Mouse (Mus musculus) midbrain, postnatal 0 days (tissue): ENCODE data around the gene AC161166.1. TPM values are rescaled to one million over a fixed set of nuclear protein-coding genes. Genes with fewer than 3 reads are reported as not detected.

Experiments
- ATAC-seq: fragments of 200-750 bp; cut with Nextera tagmentation; 2 replicates; pipeline ENCODE4 v1.8.0; 2017; ENCODE audit warnings: moderate number of reproducible peaks, mild to moderate bottlenecking, moderate TSS enrichment, moderate library complexity; ENCODE audit not compliant: low FRiP score
- DNase-seq: peaks from one replicate; pipeline ENCODE4 v3.0.0-alpha.2; 2015; ENCODE audit warnings: low spot score
- H3K27ac ChIP-seq: fragments of 300-500 bp; sonication (generic); 2 replicates; pipeline ENCODE4 v1.5.1; 2014; ENCODE audit warnings: low read depth, mild to moderate bottlenecking, low read length, mixed read lengths
- H3K27me3 ChIP-seq: fragments of 300-500 bp; sonication (generic); 2 replicates; pipeline ENCODE4 v1.6.1; 2014; ENCODE audit warnings: low read length, control low read depth, mixed read lengths; ENCODE audit not compliant: insufficient read depth
- H3K36me3 ChIP-seq: fragments of 300-500 bp; sonication (generic); 2 replicates; pipeline ENCODE4 v1.6.1; 2014; ENCODE audit warnings: low read length, control low read depth, mixed read lengths; ENCODE audit not compliant: insufficient read depth
- H3K4me1 ChIP-seq: fragments of 300-500 bp; sonication (generic); 2 replicates; pipeline ENCODE4 v1.6.1; 2014; ENCODE audit warnings: mild to moderate bottlenecking, control low read depth, antibody characterized with exemption, low read length, mixed read lengths; ENCODE audit not compliant: insufficient read depth
- H3K4me2 ChIP-seq: fragments of 300-500 bp; sonication (generic); 2 replicates; pipeline ENCODE4 v1.6.1; 2014; ENCODE audit warnings: low read depth, mild to moderate bottlenecking, low read length, mixed read lengths; ENCODE audit not compliant: poor library complexity, severe bottlenecking
- H3K4me3 ChIP-seq: fragments of 300-500 bp; sonication (generic); 2 replicates; pipeline ENCODE4 v1.5.1; 2014; ENCODE audit warnings: low read depth, mild to moderate bottlenecking, low read length, moderate library complexity
- H3K9ac ChIP-seq: fragments of 300-500 bp; sonication (generic); replicated peaks from 2 replicates; pipeline ENCODE4 v1.6.1; 2014; ENCODE audit warnings: mild to moderate bottlenecking, low read length, moderate library complexity, mixed read lengths; ENCODE audit not compliant: poor library complexity, severe bottlenecking
- H3K9me3 ChIP-seq: fragments of 300-500 bp; sonication (generic); 2 replicates; pipeline ENCODE4 v1.6.1; 2016; ENCODE audit warnings: low read length, control low read depth
- CTCF ChIP-seq: IDR thresholded peaks from 2 replicates; pipeline ENCODE4 v1.5.1; 2016; ENCODE audit warnings: antibody characterized with exemption, mild to moderate bottlenecking
- WGBS: fragments of 180-500 bp; shearing (Covaris S2); extraction: QIAGEN DNeasy Blood & Tissue Kit; methylation state at CpG from one replicate; pipeline ENCODE4 v1.1.7; 2014; 5-methylcytosine and 5-hydroxymethylcytosine counted together
- polyA plus RNA-seq: library from polyadenylated mRNA; unstranded; fragments of >200 nt; fragmentation: Nextera tagmentation; extraction: Ambion mirVana; gene quantifications from 2 replicates; pipeline ENCODE4 v1.2.1, GENCODE M21; 2015
- total RNA-seq: library from RNA; depleted of rRNA; stranded (reverse); fragments of >200 nt; gene quantifications from 2 replicates; pipeline ENCODE4 v1.2.3, GENCODE M21; 2014

The AC161166.1 gene
- total and polyA plus RNA-seq, 2 experiments from 2014 or later: 0.78 TPM; not detected in 1

GRCm38 (mm10) chr7:24546634-24547389 is 34.6 kb upstream of the AC161166.1 start:
- ATAC-seq: peak; percentile 98
- no peaks in the 10 kb centered on the region for H3K27me3 ChIP-seq
- DNase-seq: peak; percentile 100
- peak overlapping the region; percentile 74 for H3K9ac ChIP-seq
- TF ChIP-seq CTCF: no peak
- H3K36me3 ChIP-seq: no peaks in the 10 kb centered on the region
- WGBS: under 1% methylated on average over 54 of the region's 57 CpGs
- H3K4me2 ChIP-seq: peak overlapping the region; percentile 71
- H3K9me3 ChIP-seq: no peaks in the 10 kb centered on the region
- H3K4me1 ChIP-seq: peaks cover 8% of the 10 kb centered on the region; the same call in 1 of the 2 replicates
- peak overlapping the region; percentile 78 for H3K4me3 ChIP-seq
- peak overlapping the region; percentile 57; the same call in 1 of the 2 replicates for H3K27ac ChIP-seq

GRCm38 (mm10) chr7:24546068-24546614 is 33.9 kb upstream of the AC161166.1 start, which contains the start of the genes Pinlyp and Xrcc1:
Gene Pinlyp (minus strand): TSS chr7:24546118.
Gene Xrcc1 (plus strand): TSS chr7:24546289.
- DNase-seq: no peak
- H3K9ac ChIP-seq: peak within 1 kb of the TSS; percentile 74
- H3K27me3 ChIP-seq: no peaks in the 10 kb centered on the region
- peak within 1 kb of the TSS; percentile 57; the same call in 1 of the 2 replicates for H3K27ac ChIP-seq
- peak; percentile 2; the same call in 1 of the 2 replicates for ATAC-seq
- H3K36me3 ChIP-seq: no peaks in the 10 kb centered on the region
- TF ChIP-seq CTCF: no peak
- 40% methylated on average over 13 of the region's 13 CpGs for WGBS
- peak within 1 kb of the TSS; percentile 71 for H3K4me2 ChIP-seq
- peaks cover 8% of the 10 kb centered on the region; the same call in 1 of the 2 replicates for H3K4me1 ChIP-seq
- no peaks in the 10 kb centered on the region for H3K9me3 ChIP-seq
- peak within 1 kb of the TSS; percentile 78 for H3K4me3 ChIP-seq

DNA sequence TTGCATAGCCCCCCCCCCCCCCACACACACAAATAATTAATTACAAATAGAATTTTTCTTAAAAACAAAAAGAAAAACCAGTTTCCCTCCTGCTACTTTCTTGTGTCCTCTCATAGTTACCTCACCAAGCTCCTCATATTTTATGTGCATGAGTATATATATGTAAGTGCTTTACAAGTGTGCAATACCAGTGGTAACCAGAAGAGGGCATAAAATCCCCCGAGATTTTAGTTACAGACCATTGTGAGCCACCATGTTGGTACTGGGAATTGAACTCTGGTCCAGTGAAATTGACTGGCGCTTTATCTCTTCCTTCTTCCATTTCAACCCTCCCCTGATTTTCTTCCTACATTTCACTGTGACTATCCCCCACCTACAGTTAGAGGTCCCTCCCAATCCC is 32.3 kb upstream of the AC161166.1 start:
- DNase-seq (no peak), ATAC-seq (no peak)
- peak; percentile 38 for TF ChIP-seq CTCF
- Histone ChIP-seq H3K9me3 (no peaks in the 10 kb centered on the region), H3K27ac (no peak overlapping the region), H3K36me3 (no peaks in the 10 kb centered on the region), H3K4me3 (no peak overlapping the region), H3K9ac (no peak overlapping the region), H3K4me2 (no peak overlapping the region), H3K27me3 (no peaks in the 10 kb centered on the region), H3K4me1 (peaks cover 8% of the 10 kb centered on the region; the same call in 1 of the 2 replicates)
- WGBS: 94% methylated on average over 2 of the region's 2 CpGs

GRCm38 (mm10) chr7:24539686-24540085 is 27.4 kb upstream of the AC161166.1 start:
- WGBS: 95% methylated on average over 4 of the region's 4 CpGs
- no peak overlapping the region for H3K4me3 ChIP-seq
- H3K9me3 ChIP-seq: no peaks in the 10 kb centered on the region
- H3K4me2 ChIP-seq: no peak overlapping the region
- no peak for DNase-seq
- no peak overlapping the region for H3K27ac ChIP-seq
- ATAC-seq: no peak
- no peaks in the 10 kb centered on the region for H3K4me1 ChIP-seq
- no peak overlapping the region for H3K9ac ChIP-seq
- peaks cover 14% of the 10 kb centered on the region for H3K36me3 ChIP-seq
- H3K27me3 ChIP-seq: no peaks in the 10 kb centered on the region
- no peak for TF ChIP-seq CTCF

GRCm38 (mm10) chr7:24538701-24539100 is 26.4 kb upstream of the AC161166.1 start:
- no peak for TF ChIP-seq CTCF
- Histone ChIP-seq H3K27me3 (no peaks in the 10 kb centered on the region), H3K27ac (no peak overlapping the region), H3K4me2 (no peak overlapping the region), H3K4me1 (peaks cover 7% of the 10 kb centered on the region; the same call in 1 of the 2 replicates), H3K36me3 (peaks cover 21% of the 10 kb centered on the region), H3K9ac (no peak overlapping the region), H3K4me3 (no peak overlapping the region), H3K9me3 (no peaks in the 10 kb centered on the region)
- no peak for ATAC-seq
- no peak for DNase-seq
- 81% methylated on average over 5 of the region's 5 CpGs for WGBS

DNA sequence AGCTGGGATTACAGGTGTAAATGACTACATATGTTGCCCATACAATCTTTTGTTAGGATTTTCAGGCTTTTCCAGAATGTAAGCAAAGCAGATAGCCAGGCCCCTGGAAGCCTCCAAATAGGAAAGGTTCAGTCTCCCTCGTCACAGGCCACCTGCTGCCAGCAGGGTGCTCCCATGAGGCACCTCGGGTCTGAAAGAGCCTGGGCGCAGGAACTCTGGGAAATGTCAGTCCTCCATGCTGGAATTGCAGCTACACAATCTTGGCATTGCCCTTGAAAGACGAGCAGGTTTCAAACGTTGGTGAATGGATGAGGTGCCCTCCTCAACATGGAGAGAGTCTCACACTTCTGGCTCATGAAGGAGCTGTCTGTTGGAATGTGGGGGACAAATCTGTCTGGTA is 25.9 kb upstream of the AC161166.1 start:
- H3K9me3 ChIP-seq: no peaks in the 10 kb centered on the region
- H3K27ac ChIP-seq: no peak overlapping the region
- no peak overlapping the region for H3K4me3 ChIP-seq
- no peak overlapping the region for H3K4me2 ChIP-seq
- TF ChIP-seq CTCF: peak; percentile 50
- WGBS: 39% methylated on average over 5 of the region's 5 CpGs
- ATAC-seq (no peak; the same call in 1 of the 2 replicates), DNase-seq (no peak)
- H3K9ac ChIP-seq: no peak overlapping the region
- H3K36me3 ChIP-seq: peaks cover 25% of the 10 kb centered on the region
- H3K4me1 ChIP-seq: peaks cover 8% of the 10 kb centered on the region; the same call in 1 of the 2 replicates
- no peaks in the 10 kb centered on the region for H3K27me3 ChIP-seq
